Mouse (Mus musculus) ES-E14 (cell line): Measurements from ENCODE around the gene S100a11. TPM values are rescaled to one million over a fixed set of nuclear protein-coding genes. Genes with fewer than 3 reads are reported as not detected.

Source experiments
- DNase-seq: peaks from one replicate; pipeline ENCODE4 v3.0.0-alpha.2; 2013; ENCODE audit warnings: low read depth, low spot score
- H3K27ac ChIP-seq: 2 replicates; pipeline ENCODE4 v1.5.1; 2012; ENCODE audit warnings: low read depth, mild to moderate bottlenecking, low read length, moderate library complexity, mixed read lengths; ENCODE audit not compliant: poor library complexity, insufficient read depth, severe bottlenecking
- H3K36me3 ChIP-seq: 2 replicates; pipeline ENCODE4 v1.6.1; 2012; ENCODE audit warnings: mild to moderate bottlenecking, low read length, moderate library complexity, mixed read lengths; ENCODE audit not compliant: control insufficient read depth, poor library complexity, insufficient read depth, severe bottlenecking
- H3K4me1 ChIP-seq, 2 experiments: fragments of 150-350 bp in 1 of 2; sonication (generic) in 1 of 2; 2 replicates each; pipeline ENCODE4 v1.6.1; 2012; ENCODE audit warnings: low read length in 2 of 2, mild to moderate bottlenecking in 1 of 2, mixed read lengths in 1 of 2; ENCODE audit not compliant: control insufficient read depth in 2 of 2, insufficient read depth in 2 of 2, poor library complexity in 1 of 2
- H3K4me3 ChIP-seq, 2 experiments: fragments of 150-350 bp in 1 of 2; sonication (generic) in 1 of 2; 2 replicates each; pipeline ENCODE4 v1.5.1; 2012; ENCODE audit warnings: low read length in 2 of 2, low read depth in 1 of 2, mild to moderate bottlenecking in 1 of 2, mixed read lengths in 1 of 2; ENCODE audit not compliant: insufficient read depth in 1 of 2, poor library complexity in 1 of 2, severe bottlenecking in 1 of 2
- H3K9ac ChIP-seq: 2 replicates; pipeline ENCODE4 v1.6.1; 2012; ENCODE audit warnings: low read depth, mild to moderate bottlenecking, low read length, mixed read lengths; ENCODE audit not compliant: poor library complexity, insufficient read depth, severe bottlenecking
- H3K9me3 ChIP-seq: fragments of 150-350 bp; sonication (generic); 2 replicates; pipeline ENCODE4 v1.6.1; 2012; ENCODE audit warnings: low read depth, mild to moderate bottlenecking, low read length; ENCODE audit not compliant: control insufficient read depth, insufficient read depth
- CHD2 ChIP-seq: IDR thresholded peaks from 2 replicates; pipeline ENCODE4 v1.6.1; 2014; ENCODE audit warnings: mild to moderate bottlenecking, low read depth, low read length, inconsistent platforms
- HCFC1 ChIP-seq: IDR thresholded peaks from 2 replicates; pipeline ENCODE4 v1.6.1; 2012; ENCODE audit warnings: low read length, inconsistent platforms, borderline replicate concordance; ENCODE audit not compliant: insufficient read depth
- MAFK ChIP-seq: IDR thresholded peaks from 2 replicates; pipeline ENCODE4 v1.6.1; 2014; ENCODE audit warnings: mild to moderate bottlenecking, low read depth, low read length, inconsistent platforms; ENCODE audit not compliant: insufficient read depth
- ZC3H11A ChIP-seq: IDR thresholded peaks from 2 replicates; pipeline ENCODE4 v1.6.1; 2012; ENCODE audit warnings: low read depth, mild to moderate bottlenecking, inconsistent platforms, low read length, borderline replicate concordance
- ZNF384 ChIP-seq: IDR thresholded peaks from 2 replicates; pipeline ENCODE4 v1.6.1; 2012; ENCODE audit warnings: low read depth, low read length, inconsistent platforms
- in situ Hi-C, 2 experiments: fragments of 600-800 bp; cut with MboI; formaldehyde crosslinking; loops; one replicate each; pipeline ENCODE4 v1.15.1; 2025; ENCODE audit warnings: low sequenced_read_pairs in 2 of 2, inconsistent platforms in 1 of 2; ENCODE audit not compliant: unreplicated experiment in 2 of 2
- total RNA-seq: library from RNA; depleted of rRNA; stranded (reverse); fragments of 300-350 nt; gene quantifications from 2 replicates; pipeline ENCODE4 v1.2.3, GENCODE M21; 2012; rRNA removed

The S100a11 gene
- total RNA-seq, 1 experiment, result 37.2 TPM

DNA sequence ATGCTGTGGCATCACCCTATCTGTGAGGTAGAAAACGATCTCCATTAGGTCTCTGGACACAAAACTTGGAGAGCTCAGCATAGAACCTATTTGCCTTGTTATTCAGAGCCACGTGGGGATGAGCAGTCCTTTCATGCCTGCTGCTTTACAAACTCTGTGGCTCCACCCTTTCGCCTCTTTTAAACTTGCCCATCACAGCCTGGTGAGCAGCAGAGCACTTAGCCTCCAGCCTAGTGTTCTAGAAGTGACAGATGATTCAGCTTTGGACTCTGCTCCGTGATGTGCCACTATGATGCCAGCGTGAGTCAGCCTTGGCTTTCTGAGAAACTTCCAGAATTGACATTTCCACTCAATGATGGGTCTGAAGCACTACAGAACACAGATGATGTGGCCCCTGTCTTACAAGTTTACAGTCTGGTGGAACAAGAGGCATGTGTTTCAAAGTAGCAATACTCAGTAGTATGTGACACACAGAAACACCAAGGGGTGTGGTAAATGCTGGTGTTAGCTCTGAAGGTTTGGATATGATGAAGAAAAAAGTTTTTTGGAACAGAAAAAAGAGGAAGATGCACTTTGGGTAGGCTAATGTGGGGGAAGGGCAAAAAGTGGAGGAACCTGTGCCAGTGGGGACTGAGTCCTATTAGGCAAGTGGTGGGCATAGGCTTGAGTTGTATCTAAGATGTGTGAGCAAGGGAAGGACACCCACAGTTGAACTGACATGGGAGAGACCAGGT lies 51.9 kb downstream of the S100a11 start:
- Histone ChIP-seq H3K36me3 (no peaks in the 10 kb centered on the region), H3K9me3 (no peaks in the 10 kb centered on the region), H3K9ac (no peak overlapping the region), H3K4me1 (peaks cover 0 to 5% of the 10 kb centered on the region in 2 experiments; a peak in 3 of 4 replicates), H3K27ac (no peak overlapping the region), H3K4me3 (no peak overlapping the region)
- DNase-seq, result no peak
- TF ChIP-seq HCFC1, result no peak
- TF ChIP-seq CHD2, result no peak
- no peak for TF ChIP-seq ZC3H11A
- TF ChIP-seq MAFK, result no peak
- TF ChIP-seq ZNF384, result no peak
- in situ Hi-C loops, result no loop called here

Other genes starting within 250 kb of the S100a11 start
- 0.16 TPM in 1 of 2 replicates, not detected in the other for gene Flg, start 247.0 kb upstream of the S100a11 start, total RNA-seq
- gene Hrnr, start 200.7 kb upstream of the S100a11 start, total RNA-seq, result not detected in 2 replicates
- gene Rptn, start 126.8 kb upstream of the S100a11 start, total RNA-seq, result not detected in 2 replicates
- gene Tchh, start 78.2 kb upstream of the S100a11 start, total RNA-seq, result 0.58 and 1.3 TPM in 2 replicates
- not detected in 2 replicates for gene Tchhl1, start 51.7 kb upstream of the S100a11 start, total RNA-seq
- 152 and 388 TPM in 2 replicates for gene S100a10, start 34.6 kb downstream of the S100a11 start, total RNA-seq
- gene Tdpoz2, start 132.2 kb downstream of the S100a11 start, total RNA-seq, result not detected in 2 replicates
- gene Tdpoz1, start 155.8 kb downstream of the S100a11 start, total RNA-seq, result not detected in 2 replicates
- not detected in 2 replicates for gene Gm37596, start 172.6 kb downstream of the S100a11 start, total RNA-seq